Mouse (Mus musculus) CH12.LX (cell line): ENCODE measurements around the gene Sik3.

Experiments used
- CHD2 ChIP-seq: IDR thresholded peaks from 2 replicates; pipeline ENCODE4 v1.6.1; 2011; ENCODE audit warnings: low read length, improper control_type of control experiment
- CTCF ChIP-seq, 2 experiments: IDR thresholded peaks in 1 of 2; conservative IDR thresholded peaks in 1 of 2; 2 replicates each; pipeline ENCODE4 v1.5.1; 2011 to 2012; ENCODE audit warnings: low read depth in 2 of 2, low read length in 2 of 2, improper control_type of control experiment in 1 of 2, inconsistent platforms in 1 of 2, mild to moderate bottlenecking in 1 of 2, moderate library complexity in 1 of 2
- E2F4 ChIP-seq: IDR thresholded peaks from 2 replicates; pipeline ENCODE4 v1.6.1; 2011; ENCODE audit warnings: low read depth, low read length, improper control_type of control experiment; ENCODE audit not compliant: insufficient replicate concordance
- EP300 ChIP-seq: IDR thresholded peaks from 2 replicates; pipeline ENCODE4 v1.6.1; 2011; ENCODE audit warnings: low read length, improper control_type of control experiment
- ETS1 ChIP-seq: conservative IDR thresholded peaks from 2 replicates; pipeline ENCODE4 v1.6.1; 2012; ENCODE audit warnings: low read depth, mild to moderate bottlenecking, inconsistent platforms, low read length, improper control_type of control experiment, moderate library complexity
- IRF4 ChIP-seq: IDR thresholded peaks from 2 replicates; pipeline ENCODE4 v1.6.1; 2014; ENCODE audit warnings: low read depth, mild to moderate bottlenecking, inconsistent platforms, low read length, improper control_type of control experiment
- MAZ ChIP-seq: IDR thresholded peaks from 2 replicates; pipeline ENCODE4 v1.6.1; 2012; ENCODE audit warnings: low read depth, mild to moderate bottlenecking, inconsistent platforms, low read length, improper control_type of control experiment, moderate library complexity
- MYC ChIP-seq: IDR thresholded peaks from 2 replicates; pipeline ENCODE4 v1.6.1; 2011; ENCODE audit warnings: low read depth, mild to moderate bottlenecking, improper control_type of control experiment, low read length
- POLR2A ChIP-seq: IDR thresholded peaks from 2 replicates; pipeline ENCODE4 v1.6.1; 2011; ENCODE audit warnings: low read depth, mild to moderate bottlenecking, improper control_type of control experiment, low read length
- SMC3 ChIP-seq: IDR thresholded peaks from 2 replicates; pipeline ENCODE4 v1.6.1; 2011; ENCODE audit warnings: low read depth, low read length, improper control_type of control experiment
- USF2 ChIP-seq: conservative IDR thresholded peaks from 2 replicates; pipeline ENCODE4 v1.6.1; 2011; ENCODE audit warnings: low read depth, low read length, improper control_type of control experiment
- ZC3H11A ChIP-seq: IDR thresholded peaks from 2 replicates; pipeline ENCODE4 v1.6.1; 2012; ENCODE audit warnings: low read depth, mild to moderate bottlenecking, inconsistent platforms, low read length, improper control_type of control experiment
- ZKSCAN1 ChIP-seq: IDR thresholded peaks from 2 replicates; pipeline ENCODE4 v1.6.1; 2012; ENCODE audit warnings: low read depth, inconsistent platforms, low read length, improper control_type of control experiment, borderline replicate concordance
- ZNF384 ChIP-seq: IDR thresholded peaks from 2 replicates; pipeline ENCODE4 v1.6.1; 2012; ENCODE audit warnings: low read depth, low read length, improper control_type of control experiment, inconsistent platforms

- TF ChIP-seq SMC3 (no peak), ZNF384 (no peak), MAZ (no peak), POLR2A (no peak), ZC3H11A (no peak), IRF4 (no peak), CTCF (conservative IDR thresholded peaks at IDR 0.05 in 1 of 2, IDR thresholded peaks at IDR 0.05 in 1 of 2; ENCODE audit: low read depth in 2 of 2, low read length in 2 of 2) (no peak), ZKSCAN1 (no peak), EP300 (no peak), E2F4 (no peak), ETS1 (no peak), CHD2 (no peak), MYC (no peak), USF2 (no peak)
Measured at GRCm38 (mm10) chr9:46269125-46269524, 256.5 kb downstream of the Sik3 start.
